Mouse (Mus musculus) E14TG2a.4 (cell line): ENCODE data around the gene Cyth2.

Source experiments
- CTCF ChIP-seq: conservative IDR thresholded peaks from 2 replicates; pipeline ENCODE4 v1.5.1; 2014; ENCODE audit warnings: low read length
- POU5F1 ChIP-seq: IDR thresholded peaks from 2 replicates; pipeline ENCODE4 v1.6.1; 2014; ENCODE audit warnings: low read length, borderline replicate concordance

- TF ChIP-seq CTCF (no peak), POU5F1 (no peak)
Observed at GRCm38 (mm10) chr7:45798511-45798836, 15.9 kb downstream of the Cyth2 start.
